8 mouse cellular contexts compared by ENCODE assay signal in genomic region chr10:79854801-79855541, GRCm38 (mm10). TPM values are rescaled to one million over a fixed set of nuclear protein-coding genes. Genes with fewer than 3 reads are reported as not detected.
DNase-seq lines count a peak whose midpoint lies in the region; ATAC-seq lines count a peak whose summit lies in the region.

No protein-coding gene starts in this region.

- H3K27me3 ChIP-seq in lung, embryonic 15.5 days, result no peaks in the 10 kb centered on the region

- peak overlapping the region; percentile 92 for H3K9ac ChIP-seq in lung, embryonic 15.5 days

- peak overlapping the region; percentile 86 for H3K4me2 ChIP-seq in lung, embryonic 15.5 days

- H3K9me3 ChIP-seq in lung, embryonic 15.5 days, result no peaks in the 10 kb centered on the region

- DNase-seq in urinary bladder, adult 2 months (ENCODE audit: low spot score), result peak; percentile 70
- no peak for DNase-seq in urinary bladder, postnatal 10 days (ENCODE audit: low spot score)
- DNase-seq in cerebellum, postnatal 14 days, result peak; percentile 78 to 80
- peak; percentile 67 for DNase-seq in kidney, adult 11 months
- peak; percentile 88 for DNase-seq in retina, postnatal 1 day
- peak; percentile 75 for DNase-seq in yolk sac, embryonic 10.5 days (ENCODE audit: low spot score)

- under 1% methylated on average over 82 of the region's 83 CpGs for WGBS in lung, embryonic 15.5 days

- H3K27ac ChIP-seq in lung, embryonic 15.5 days, result peak overlapping the region; percentile 100

- peak overlapping the region; percentile 72 for H3K4me3 ChIP-seq in lung, embryonic 15.5 days

- peak; percentile 13; the same call in 1 of the 2 replicates for ATAC-seq in granulocyte monocyte progenitor cell, adult 5-6 weeks (replicated peaks; ENCODE audit: poor library complexity, severe bottlenecking)
- peak; percentile 13 for ATAC-seq in lung, embryonic 15.5 days (ENCODE audit: borderline replicate concordance, extremely low read depth, low FRiP score, low TSS enrichment)

- peaks cover 23% of the 10 kb centered on the region for H3K36me3 ChIP-seq in lung, embryonic 15.5 days

- peaks cover 67% of the 10 kb centered on the region for H3K4me1 ChIP-seq in lung, embryonic 15.5 days

RNA-seq across cellular contexts. Expression of gene Ptbp1, which starts 0.7 kb away (rescaled TPM):
- 140 and 166 TPM in 2 replicates for polyA plus RNA-seq in urinary bladder, adult 2 months (2012; rRNA removed)
- total RNA-seq in granulocyte monocyte progenitor cell, adult 5-6 weeks (2014; fragmentation: Nextera tagmentation), result 497 and 526 TPM in 2 replicates
- total RNA-seq in granulocyte monocyte progenitor cell, adult 5-6 weeks (2017), result 211 and 216 TPM in 2 replicates
- 367 and 368 TPM in 2 replicates for polyA plus RNA-seq in lung, embryonic 15.5 days (2015; fragmentation: Nextera tagmentation; extraction: Ambion mirVana)

RNA-seq across cellular contexts. Expression of gene Prtn3, which starts 19.3 kb away (rescaled TPM):
- 0.62 and 1.0 TPM in 2 replicates for polyA plus RNA-seq in urinary bladder, adult 2 months (2012; rRNA removed)
- 2,258 and 3,780 TPM in 2 replicates for total RNA-seq in granulocyte monocyte progenitor cell, adult 5-6 weeks (2014; fragmentation: Nextera tagmentation)
- 1,097 and 1,536 TPM in 2 replicates for total RNA-seq in granulocyte monocyte progenitor cell, adult 5-6 weeks (2017)
- 3.7 and 3.8 TPM in 2 replicates for polyA plus RNA-seq in lung, embryonic 15.5 days (2015; fragmentation: Nextera tagmentation; extraction: Ambion mirVana)

RNA-seq across cellular contexts. Expression of gene Plppr3, which starts 19.5 kb away (rescaled TPM):
- polyA plus RNA-seq in urinary bladder, adult 2 months (2012; rRNA removed), result 1.8 TPM in 2 replicates
- 72.1 and 111 TPM in 2 replicates for total RNA-seq in granulocyte monocyte progenitor cell, adult 5-6 weeks (2014; fragmentation: Nextera tagmentation)
- total RNA-seq in granulocyte monocyte progenitor cell, adult 5-6 weeks (2017), result 91.6 and 112 TPM in 2 replicates
- polyA plus RNA-seq in lung, embryonic 15.5 days (2015; fragmentation: Nextera tagmentation; extraction: Ambion mirVana), result 29.1 and 32.4 TPM in 2 replicates

RNA-seq across cellular contexts. Expression of gene Elane, which starts 31.1 kb away (rescaled TPM):
- polyA plus RNA-seq in urinary bladder, adult 2 months (2012; rRNA removed), result 0.19 TPM in 1 of 2 replicates, not detected in the other
- 5,751 and 6,009 TPM in 2 replicates for total RNA-seq in granulocyte monocyte progenitor cell, adult 5-6 weeks (2014; fragmentation: Nextera tagmentation)
- 2,814 and 3,772 TPM in 2 replicates for total RNA-seq in granulocyte monocyte progenitor cell, adult 5-6 weeks (2017)
- 0.25 and 0.72 TPM in 2 replicates for polyA plus RNA-seq in lung, embryonic 15.5 days (2015; fragmentation: Nextera tagmentation; extraction: Ambion mirVana)

RNA-seq across cellular contexts. Expression of gene Misp, which starts 34.2 kb away (rescaled TPM):
- 0.66 and 0.92 TPM in 2 replicates for polyA plus RNA-seq in urinary bladder, adult 2 months (2012; rRNA removed)
- total RNA-seq in granulocyte monocyte progenitor cell, adult 5-6 weeks (2014; fragmentation: Nextera tagmentation), result 0.34 TPM in 1 of 2 replicates, not detected in the other
- 0.82 TPM in 1 of 2 replicates, not detected in the other for total RNA-seq in granulocyte monocyte progenitor cell, adult 5-6 weeks (2017)
- 7.7 and 10.2 TPM in 2 replicates for polyA plus RNA-seq in lung, embryonic 15.5 days (2015; fragmentation: Nextera tagmentation; extraction: Ambion mirVana)

Comparison
In these comparisons a context has a peak if more than half of its experiments do, and no peak if none do; other contexts are left out.
1. RNA of gene Plppr3, which starts 19.5 kb away (polyA plus RNA-seq): 29.1 to 32.4 TPM in lung, embryonic 15.5 days; 1.8 TPM in urinary bladder, adult 2 months; every median in the first group is over 10 times any median in the second.